Mouse (Mus musculus) right cerebral cortex, adult 18-20 months (tissue): Measurements from ENCODE around the gene Prim1.
A peak's percentile ranks its signal among the peaks of the same experiment; 100 is the strongest.
"Not testable (repeated sequence)": the region's sequence is repeated elsewhere in the genome, so short reads cannot be mapped to it uniquely, and the experiment has no call there.

Source experiments
- DNase-seq: peaks from one replicate; pipeline ENCODE4 v3.0.0; 2022; ENCODE audit warnings: mixed read lengths

The Prim1 gene

GRCm38 (mm10) chr10:128039858-128040257 lies 24.9 kb downstream of the Prim1 start:
- DNase-seq, result no peak

GRCm38 (mm10) chr10:128040293-128040692 lies 25.3 kb downstream of the Prim1 start:
- no peak for DNase-seq

DNA sequence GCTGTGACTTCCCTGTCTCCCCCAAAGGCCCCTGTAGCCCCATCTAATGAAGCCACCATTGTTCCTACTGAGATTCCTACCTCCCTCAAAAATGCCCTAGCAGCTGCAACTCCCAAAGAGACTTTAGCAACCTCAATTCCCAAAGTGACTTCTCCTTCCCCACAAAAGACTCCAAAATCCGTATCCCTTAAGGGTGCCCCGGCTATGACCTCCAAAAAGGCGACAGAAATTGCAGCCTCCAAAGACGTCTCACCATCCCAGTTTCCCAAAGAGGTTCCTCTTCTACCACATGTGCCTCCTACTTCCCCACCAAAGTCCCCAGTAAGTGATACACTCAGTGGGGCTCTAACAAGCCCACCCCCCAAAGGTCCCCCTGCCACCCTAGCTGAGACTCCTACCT lies 26.7 kb downstream of the Prim1 start:
- DNase-seq, result no peak

DNA sequence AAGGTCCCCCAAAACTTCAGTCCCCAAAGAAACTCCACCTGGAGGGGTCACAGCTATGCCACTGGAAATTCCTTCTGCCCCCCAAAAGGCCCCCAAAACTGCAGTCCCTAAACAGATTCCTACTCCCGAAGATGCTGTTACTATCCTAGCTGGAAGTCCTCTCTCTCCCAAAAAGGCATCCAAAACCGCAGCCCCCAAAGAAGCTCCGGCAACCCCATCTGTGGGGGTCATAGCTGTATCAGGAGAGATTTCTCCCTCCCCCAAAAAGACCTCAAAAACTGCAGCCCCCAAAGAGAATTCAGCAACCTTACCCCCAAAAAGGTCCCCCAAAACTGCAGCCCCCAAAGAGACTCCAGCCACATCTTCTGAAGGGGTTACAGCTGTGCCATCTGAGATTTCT lies 27.5 kb downstream of the Prim1 start:
- no peak for DNase-seq

DNA sequence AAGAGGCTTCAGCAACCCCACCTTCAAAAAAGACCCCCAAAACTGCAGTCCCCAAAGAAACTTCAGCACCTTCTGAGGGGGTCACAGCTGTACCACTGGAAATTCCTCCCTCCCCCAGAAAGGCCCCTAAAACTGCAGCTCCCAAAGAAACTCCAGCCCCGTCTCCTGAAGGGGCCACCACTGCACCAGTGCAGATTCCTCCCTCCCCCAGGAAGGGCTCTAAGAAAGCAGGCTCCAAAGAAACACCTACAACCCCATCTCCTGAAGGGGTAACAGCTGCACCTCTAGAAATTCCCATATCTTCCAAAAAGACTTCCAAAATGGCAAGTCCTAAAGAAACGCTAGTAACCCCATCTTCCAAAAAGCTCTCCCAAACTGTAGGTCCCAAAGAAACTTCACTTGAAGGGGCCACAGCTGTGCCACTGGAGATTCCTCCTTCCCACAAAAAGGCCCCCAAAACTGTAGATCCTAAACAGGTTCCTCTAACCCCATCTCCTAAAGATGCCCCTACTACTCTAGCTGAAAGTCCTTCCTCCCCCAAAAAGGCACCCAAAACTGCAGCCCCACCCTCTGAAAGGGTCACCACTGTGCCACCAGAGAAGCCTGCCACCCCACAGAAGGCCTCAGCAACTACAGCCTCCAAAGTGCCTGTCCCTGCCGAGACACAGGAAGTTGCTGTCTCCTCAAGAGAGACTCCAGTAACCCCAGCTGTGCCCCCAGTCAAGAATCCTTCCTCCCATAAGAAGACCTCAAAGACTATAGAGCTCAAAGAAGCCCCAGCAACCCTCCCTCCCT lies 28.3 kb downstream of the Prim1 start:
- DNase-seq, result no peak

DNA sequence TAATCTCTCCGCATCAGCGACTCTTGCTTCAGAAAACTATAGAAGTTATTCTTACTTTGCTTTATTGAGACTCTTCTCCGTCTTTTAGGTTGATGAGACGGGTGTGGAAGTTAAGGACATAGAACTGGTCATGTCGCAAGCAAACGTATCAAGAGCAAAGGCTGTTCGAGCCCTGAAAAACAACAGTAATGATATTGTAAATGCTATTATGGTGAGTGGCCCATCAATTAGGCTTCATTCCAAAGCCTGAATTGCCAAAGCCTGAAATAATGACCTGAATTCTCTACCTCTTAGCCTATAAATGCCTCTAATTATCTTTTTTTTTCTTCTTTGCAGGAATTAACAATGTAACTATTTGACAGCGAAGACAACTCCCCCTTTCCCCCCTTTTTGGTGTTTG lies 33.2 kb downstream of the Prim1 start:
- DNase-seq, result no peak

DNA sequence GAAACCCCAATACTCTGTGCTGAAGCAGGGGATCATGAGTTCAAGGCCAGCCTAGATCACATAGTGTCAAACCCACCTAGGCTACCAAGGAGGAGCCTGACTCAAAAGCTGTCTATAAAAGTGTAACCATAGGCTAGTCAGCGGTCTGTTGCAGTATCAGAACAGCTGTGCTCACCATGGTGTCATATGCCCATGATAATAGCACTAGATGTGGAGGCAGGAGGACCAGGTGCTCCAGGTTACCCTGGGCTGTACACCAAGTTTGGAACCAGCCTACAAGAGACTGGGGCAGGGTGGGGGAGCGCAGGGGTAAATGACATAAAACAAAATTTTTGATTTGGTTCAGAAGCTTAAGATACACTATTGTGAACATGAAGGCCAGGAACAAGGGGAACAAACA lies 34.8 kb downstream of the Prim1 start:
- DNase-seq, result no peak

DNA sequence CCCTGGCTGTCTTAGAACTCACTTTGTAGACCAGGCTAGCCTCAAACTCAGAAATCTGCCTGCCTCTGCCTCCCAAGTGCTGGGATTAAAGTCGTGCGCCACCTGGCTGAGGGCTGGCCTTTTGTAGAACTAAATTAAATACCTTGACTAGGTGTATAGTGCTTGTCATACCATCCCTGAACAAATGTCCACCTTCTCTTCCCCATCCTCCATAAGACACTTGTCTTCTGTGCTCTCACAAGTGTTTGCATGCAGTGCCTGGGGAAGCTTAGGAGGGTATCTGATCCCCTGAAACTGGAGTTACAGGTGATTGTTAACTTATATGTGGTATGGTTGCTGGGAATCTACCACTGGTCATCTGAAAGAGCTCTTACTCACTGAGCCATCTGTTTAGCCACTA lies 35.4 kb downstream of the Prim1 start:
- no peak for DNase-seq

DNA sequence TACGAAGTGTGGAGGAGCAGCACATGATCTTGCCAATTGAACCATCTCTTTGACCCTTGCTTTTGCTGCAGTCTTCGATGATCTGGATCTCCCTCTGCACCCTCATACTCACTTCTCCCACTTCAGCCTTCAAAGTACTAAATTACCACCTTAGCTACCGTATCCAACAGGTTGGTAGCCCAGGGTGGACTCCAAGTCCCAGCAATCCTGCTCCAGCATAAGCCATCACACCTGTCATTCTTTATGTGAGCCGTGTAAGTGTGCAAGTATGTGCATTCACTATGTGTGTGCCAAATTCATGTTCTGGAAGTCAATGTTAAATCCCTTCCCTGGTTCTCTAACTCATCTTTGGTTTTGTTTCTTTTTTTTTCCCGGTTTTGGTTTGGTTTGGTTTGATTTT lies 36.6 kb downstream of the Prim1 start:
- DNase-seq, result no peak

DNA sequence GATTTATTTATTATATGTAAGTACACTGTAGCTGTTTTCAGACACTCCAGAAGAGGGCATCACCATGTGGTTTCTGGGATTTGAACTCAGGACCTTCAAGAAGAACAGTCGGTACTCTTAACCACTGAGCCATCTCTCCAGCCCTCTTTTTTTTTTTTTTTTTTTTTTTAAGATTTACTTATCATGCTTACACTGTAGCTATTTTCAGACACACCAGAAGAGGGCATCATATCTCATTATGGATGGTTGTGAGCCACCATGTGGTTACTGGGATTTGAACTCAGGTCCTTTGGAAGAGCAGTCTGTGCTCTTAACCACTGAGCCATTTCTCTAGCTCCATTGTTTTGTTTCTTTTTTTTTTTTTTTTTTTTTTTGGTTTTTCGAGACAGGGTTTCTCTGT lies 37.2 kb downstream of the Prim1 start:
- DNase-seq, result not testable (repeated sequence)

- DNase-seq, result no peak
These were observed 38.0 kb downstream of the Prim1 start for GRCm38 (mm10) chr10:128053001-128053400.

- DNase-seq, result no peak
These were observed 43.2 kb downstream of the Prim1 start for GRCm38 (mm10) chr10:128058184-128058583.

DNA sequence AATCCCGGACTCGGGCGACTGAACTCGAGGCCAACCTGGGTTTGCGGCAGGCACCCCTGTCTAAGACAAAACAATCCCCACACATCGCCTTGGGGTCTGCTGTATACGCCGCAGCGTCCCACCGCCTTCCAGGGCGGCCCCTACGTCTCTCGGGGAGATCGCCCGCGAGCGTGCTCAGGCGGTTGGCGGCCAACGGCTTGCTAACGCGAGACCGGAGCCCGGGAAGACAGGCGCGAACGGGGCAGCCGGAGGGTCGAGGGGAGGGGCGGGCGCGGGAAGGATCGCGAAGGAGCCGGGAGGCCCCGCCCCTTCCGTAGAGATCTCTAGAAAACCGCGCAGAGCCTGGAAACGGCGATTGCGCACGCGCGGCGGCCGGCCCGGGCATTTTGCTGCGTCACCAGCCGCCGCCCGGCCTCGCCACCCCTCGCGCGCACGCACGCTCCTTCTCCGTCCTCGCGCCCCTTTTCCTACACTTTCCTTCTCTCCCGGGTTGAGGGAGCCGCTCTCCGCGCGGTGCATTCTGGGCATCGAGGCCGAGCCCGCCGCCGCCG lies 43.7 kb downstream of the Prim1 start, which contains the start of gene Ptges3:
Ptges3 (plus strand) TSS at position 354 of the 551 bp plus-strand sequence.
- DNase-seq, result peak; percentile 98

DNA sequence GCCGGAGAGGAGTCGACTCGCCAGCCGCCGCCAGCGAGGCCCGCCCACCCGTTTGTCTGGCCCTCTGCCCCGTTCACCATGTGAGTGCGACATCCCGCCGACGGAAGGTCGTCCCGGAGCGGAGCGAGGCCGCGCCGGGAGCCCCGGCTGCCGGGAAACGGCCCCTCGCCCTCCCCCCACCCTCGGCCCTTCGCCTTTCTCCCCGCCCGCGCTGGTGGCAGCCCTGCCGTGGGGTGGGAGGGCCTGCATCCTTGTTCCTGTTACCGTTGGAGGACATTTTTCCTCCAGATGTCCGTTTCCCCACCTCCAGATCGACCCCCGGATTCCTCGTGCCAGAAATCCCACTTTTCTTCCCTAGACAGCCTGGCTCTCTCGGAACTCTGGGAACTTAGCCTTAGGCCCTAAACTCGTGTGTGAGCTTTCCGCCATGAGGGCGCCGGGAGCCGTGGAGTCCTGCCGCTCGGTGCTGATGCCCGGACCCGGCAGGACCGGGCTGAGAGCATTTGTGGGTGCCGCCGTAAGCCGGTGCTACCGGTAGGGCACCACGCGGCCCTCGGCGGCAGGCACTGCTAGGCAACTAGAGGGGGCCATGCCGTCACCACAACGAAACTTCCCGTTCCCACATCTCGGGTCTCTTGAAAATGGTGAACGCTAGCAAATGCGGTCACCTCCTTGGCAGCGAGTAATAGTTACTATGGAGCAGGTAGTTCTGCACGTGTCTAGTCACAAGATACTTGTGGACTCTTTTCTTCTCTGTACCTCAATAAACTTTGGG lies 44.4 kb downstream of the Prim1 start:
- peak; percentile 35 for DNase-seq

- DNase-seq, result no peak
These were observed 46.1 kb downstream of the Prim1 start for GRCm38 (mm10) chr10:128061109-128061508.

GRCm38 (mm10) chr10:128062221-128062989 lies 47.4 kb downstream of the Prim1 start:
- no peak for DNase-seq

GRCm38 (mm10) chr10:128066072-128066471 lies 51.1 kb downstream of the Prim1 start:
- DNase-seq, result no peak

DNA sequence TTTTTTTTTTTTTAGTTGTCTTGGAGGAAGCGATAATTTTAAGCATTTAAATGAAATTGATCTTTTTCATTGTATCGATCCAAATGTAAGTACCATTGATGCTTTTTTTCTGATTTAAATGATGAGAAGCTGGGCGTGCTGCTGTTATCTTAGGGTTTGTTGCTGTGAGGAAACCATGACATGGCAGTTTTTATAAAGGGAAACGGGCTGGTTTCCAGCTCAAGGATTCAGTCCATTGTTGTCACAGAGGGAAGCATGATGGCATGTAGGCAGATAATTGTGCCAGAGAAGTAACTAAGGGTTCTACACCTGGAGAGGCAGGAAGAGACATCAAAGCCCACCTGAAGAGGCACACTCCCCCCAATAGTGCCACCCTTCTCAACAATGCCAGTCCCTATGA lies 54.2 kb downstream of the Prim1 start:
- DNase-seq, result no peak

DNA sequence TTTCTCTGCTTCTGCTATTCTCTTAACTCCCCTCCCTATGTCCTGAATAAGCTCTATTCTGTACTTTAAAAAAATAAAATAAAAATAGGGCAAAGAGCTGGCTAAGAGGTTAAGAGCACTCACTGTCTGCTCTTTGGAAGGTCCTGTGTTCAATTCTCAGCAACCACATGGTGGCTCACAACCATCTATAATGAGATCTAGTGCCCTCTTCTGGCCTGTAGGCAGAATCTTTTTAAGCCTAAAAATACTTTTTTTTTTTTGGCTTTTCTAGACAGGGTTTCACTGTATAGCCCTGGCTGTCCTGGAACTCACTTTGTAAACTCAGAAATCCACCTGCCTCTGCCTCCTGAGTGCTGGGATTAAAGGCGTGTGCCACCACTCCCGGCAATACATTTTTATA lies 55.5 kb downstream of the Prim1 start:
- not testable (repeated sequence) for DNase-seq

DNA sequence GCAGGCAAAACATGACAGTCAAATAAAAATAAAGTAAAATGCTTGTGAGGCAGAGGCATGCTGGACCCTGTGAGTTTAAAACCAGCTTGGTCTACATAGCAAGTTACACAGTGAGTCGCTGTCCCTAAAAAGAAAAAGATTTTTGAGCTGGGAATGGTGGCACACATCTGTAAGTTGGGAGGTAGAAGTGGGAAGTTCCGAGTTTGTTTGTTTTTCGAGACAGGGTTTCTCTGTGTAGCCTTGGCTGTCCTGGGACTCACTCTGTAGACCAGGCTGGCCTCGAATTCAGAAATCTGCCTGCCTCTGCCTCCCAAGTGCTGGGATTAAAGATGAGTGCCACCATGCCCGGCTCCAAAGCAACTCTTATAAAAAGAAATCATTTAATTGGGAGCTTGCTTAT lies 63.3 kb downstream of the Prim1 start:
- not testable (repeated sequence) for DNase-seq
